Mouse (Mus musculus) cerebellum, adult 2 months (tissue): Measurements from ENCODE around the gene Cpne6. TPM values are rescaled to one million over a fixed set of nuclear protein-coding genes. Genes with fewer than 3 reads are reported as not detected.

Source experiments
- DNase-seq, 2 experiments: peaks; one replicate each; pipeline ENCODE4 v3.0.0; 2021
- H3K27ac ChIP-seq: fragments of 200-500 bp; 2 replicates; pipeline ENCODE4 v1.5.1; 2012; ENCODE audit warnings: low read length, control low read depth, inconsistent platforms; ENCODE audit not compliant: insufficient read depth
- H3K27me3 ChIP-seq: fragments of 200-500 bp; 2 replicates; pipeline ENCODE4 v1.6.1; 2012; ENCODE audit warnings: inconsistent platforms, mild to moderate bottlenecking, low read length, moderate library complexity; ENCODE audit not compliant: control insufficient read depth, insufficient read depth
- H3K4me1 ChIP-seq: fragments of 200-500 bp; 2 replicates; pipeline ENCODE4 v1.6.1; 2011; ENCODE audit warnings: low read length; ENCODE audit not compliant: control insufficient read depth, insufficient read depth
- H3K4me3 ChIP-seq: fragments of 200-500 bp; replicated peaks from 2 replicates; pipeline ENCODE3; 2011; ENCODE audit warnings: mild to moderate bottlenecking, low read depth, low read length, control low read depth; ENCODE audit not compliant: insufficient read depth
- CTCF ChIP-seq: fragments of 200-500 bp; IDR thresholded peaks from 2 replicates; pipeline ENCODE4 v1.5.1; 2011; ENCODE audit warnings: low read depth, mild to moderate bottlenecking, control low read depth, low read length, moderate library complexity, borderline replicate concordance; ENCODE audit not compliant: insufficient read depth
- POLR2A ChIP-seq: fragments of 200-500 bp; IDR thresholded peaks from 2 replicates; pipeline ENCODE4 v1.6.1; 2011; ENCODE audit warnings: low read length, control low read depth, borderline replicate concordance; ENCODE audit not compliant: insufficient read depth
- WGBS: fragments of 180-500 bp; shearing (Covaris S2); methylation state at CpG from one replicate; pipeline ENCODE4 v1.1.7; 2018; 5-methylcytosine and 5-hydroxymethylcytosine counted together
- polyA plus RNA-seq: library from polyadenylated mRNA; depleted of rRNA; stranded (reverse); fragments of >200 nt; gene quantifications from 2 replicates; pipeline ENCODE4 v1.2.3, GENCODE M21; 2012; rRNA removed

The Cpne6 gene
- polyA plus RNA-seq: 39.8 and 56.8 TPM in 2 replicates

GRCm38 (mm10) chr14:55510125-55510731 lies at the start of gene Cpne6:
Gene Cpne6, plus strand, starts transcription at chr14:55510445.
- H3K27ac ChIP-seq: no peak within 1 kb of the TSS

GRCm38 (mm10) chr14:55461757-55462156 lies 48.5 kb upstream of the Cpne6 start:
- TF ChIP-seq CTCF (no peak), POLR2A (no peak)
- Histone ChIP-seq H3K4me3 (no peak overlapping the region), H3K27ac (no peak overlapping the region), H3K27me3 (no peaks in the 10 kb centered on the region), H3K4me1 (no peaks in the 10 kb centered on the region; the same call in 1 of the 2 replicates)
- DNase-seq: no peak
- 66% methylated on average over 4 of the region's 4 CpGs for WGBS

More at GRCm38 (mm10) chr14:55510125-55510731, at the start of gene Cpne6:
- 69% methylated on average over 22 of the region's 22 CpGs for WGBS
- no peaks in the 10 kb centered on the region for H3K4me1 ChIP-seq
- no peak for TF ChIP-seq POLR2A
- TF ChIP-seq CTCF: no peak
- H3K4me3 ChIP-seq: no peak within 1 kb of the TSS
- H3K27me3 ChIP-seq: no peaks in the 10 kb centered on the region
- DNase-seq: no peak

GRCm38 (mm10) chr14:55466481-55466880 lies 43.8 kb upstream of the Cpne6 start:
- Histone ChIP-seq H3K4me3 (no peak overlapping the region), H3K27me3 (no peaks in the 10 kb centered on the region), H3K4me1 (no peaks in the 10 kb centered on the region), H3K27ac (no peak overlapping the region)
- no peak for TF ChIP-seq POLR2A
- TF ChIP-seq CTCF: no peak
- DNase-seq: no peak
- 81% methylated on average over 4 of the region's 4 CpGs for WGBS

GRCm38 (mm10) chr14:55467108-55467507 lies 43.1 kb upstream of the Cpne6 start:
- DNase-seq: no peak
- Histone ChIP-seq H3K4me1 (no peaks in the 10 kb centered on the region), H3K27ac (no peak overlapping the region), H3K27me3 (no peaks in the 10 kb centered on the region), H3K4me3 (no peak overlapping the region)
- TF ChIP-seq POLR2A (no peak), CTCF (no peak)
- WGBS: 69% methylated on average over 7 of the region's 7 CpGs

GRCm38 (mm10) chr14:55468301-55468741 lies 41.9 kb upstream of the Cpne6 start:
- H3K27me3 ChIP-seq: no peaks in the 10 kb centered on the region
- no peak overlapping the region for H3K27ac ChIP-seq
- no peak overlapping the region for H3K4me3 ChIP-seq
- no peaks in the 10 kb centered on the region for H3K4me1 ChIP-seq
- WGBS: 60% methylated on average over 2 of the region's 2 CpGs
- DNase-seq: no peak
- TF ChIP-seq CTCF: no peak
- TF ChIP-seq POLR2A: no peak

- no peak overlapping the region for H3K4me3 ChIP-seq
- WGBS: 86% methylated on average over 2 of the region's 2 CpGs
- no peak overlapping the region for H3K27ac ChIP-seq
- no peak for DNase-seq
- H3K4me1 ChIP-seq: no peaks in the 10 kb centered on the region
- TF ChIP-seq POLR2A (no peak), CTCF (no peak)
- H3K27me3 ChIP-seq: no peaks in the 10 kb centered on the region
Observed at GRCm38 (mm10) chr14:55469041-55469440, 41.2 kb upstream of the Cpne6 start.

- Histone ChIP-seq H3K4me3 (no peak overlapping the region), H3K27ac (no peak overlapping the region), H3K4me1 (no peaks in the 10 kb centered on the region), H3K27me3 (no peaks in the 10 kb centered on the region)
- TF ChIP-seq POLR2A: no peak
- no peak for TF ChIP-seq CTCF
- no peak for DNase-seq
- 87% methylated on average over 6 of the region's 6 CpGs for WGBS
Observed at GRCm38 (mm10) chr14:55469821-55470220, 40.4 kb upstream of the Cpne6 start.

GRCm38 (mm10) chr14:55470806-55471205 lies 39.4 kb upstream of the Cpne6 start:
- TF ChIP-seq CTCF: no peak
- no peak for TF ChIP-seq POLR2A
- whole genome bisulfite sequencing: 25% methylated on average over 10 of the region's 10 CpGs
- H3K4me3 ChIP-seq: no peak overlapping the region
- no peaks in the 10 kb centered on the region for H3K4me1 ChIP-seq
- no peak for DNase-seq
- H3K27me3 ChIP-seq: no peaks in the 10 kb centered on the region
- H3K27ac ChIP-seq: no peak overlapping the region
